Mouse (Mus musculus) activated CD4-positive, CD25-positive, alpha-beta regulatory T cell, adult 4 months (primary cell): ENCODE data around the gene Ndufaf2. TPM values are rescaled to one million over a fixed set of nuclear protein-coding genes. Genes with fewer than 3 reads are reported as not detected.

Source experiments
- ATAC-seq: one replicate; pipeline ENCODE4 v1.8.0; 2017
- polyA plus RNA-seq, 2 experiments: library from polyadenylated mRNA; unstranded; fragments of 100-300 nt; shearing (Covaris generic); gene quantifications; one replicate each; pipeline ENCODE4 v1.2.1; 2017

Gene Ndufaf2
- polyA plus RNA-seq, 2 experiments from 2014 or later = 36.9 to 39.8 TPM

GRCm38 (mm10) chr13:108025802-108026201, 132.6 kb downstream of the Ndufaf2 start:
- ATAC-seq = no peak

GRCm38 (mm10) chr13:108017349-108017748, 141.1 kb downstream of the Ndufaf2 start:
- ATAC-seq = no peak

GRCm38 (mm10) chr13:108015166-108015565, 143.3 kb downstream of the Ndufaf2 start:
- no peak for ATAC-seq

GRCm38 (mm10) chr13:108013839-108014238, 144.6 kb downstream of the Ndufaf2 start:
- no peak for ATAC-seq

GRCm38 (mm10) chr13:108013110-108013509, 145.3 kb downstream of the Ndufaf2 start:
- no peak for ATAC-seq

GRCm38 (mm10) chr13:108007861-108008260, 150.6 kb downstream of the Ndufaf2 start:
- no peak for ATAC-seq

- no peak for ATAC-seq
Observed at GRCm38 (mm10) chr13:107996301-107996700, 162.1 kb downstream of the Ndufaf2 start.

GRCm38 (mm10) chr13:107995211-107995610, 163.2 kb downstream of the Ndufaf2 start:
- ATAC-seq = no peak

GRCm38 (mm10) chr13:107992573-107992972, 165.8 kb downstream of the Ndufaf2 start:
- no peak for ATAC-seq

- no peak for ATAC-seq
Observed at GRCm38 (mm10) chr13:107984641-107985040, 173.8 kb downstream of the Ndufaf2 start.

GRCm38 (mm10) chr13:107984186-107984585, 174.2 kb downstream of the Ndufaf2 start:
- no peak for ATAC-seq

- no peak for ATAC-seq
Observed at GRCm38 (mm10) chr13:107983231-107983847, 175.1 kb downstream of the Ndufaf2 start.

- no peak for ATAC-seq
Observed at GRCm38 (mm10) chr13:107979461-107979860, 179.0 kb downstream of the Ndufaf2 start.

GRCm38 (mm10) chr13:107976886-107977656, 181.4 kb downstream of the Ndufaf2 start:
- no peak for ATAC-seq

GRCm38 (mm10) chr13:107972451-107972850, 186.0 kb downstream of the Ndufaf2 start:
- no peak for ATAC-seq

- no peak for ATAC-seq
Observed at GRCm38 (mm10) chr13:107971868-107972267, 186.6 kb downstream of the Ndufaf2 start.

- no peak for ATAC-seq
Observed at GRCm38 (mm10) chr13:107970422-107971142, 187.8 kb downstream of the Ndufaf2 start.

- no peak for ATAC-seq
Observed at GRCm38 (mm10) chr13:107969961-107970391, 188.4 kb downstream of the Ndufaf2 start.

GRCm38 (mm10) chr13:107964616-107965015, 193.8 kb downstream of the Ndufaf2 start:
- no peak for ATAC-seq

GRCm38 (mm10) chr13:107963471-107963870, 195.0 kb downstream of the Ndufaf2 start:
- ATAC-seq = no peak

GRCm38 (mm10) chr13:107962741-107963140, 195.7 kb downstream of the Ndufaf2 start:
- no peak for ATAC-seq

- no peak for ATAC-seq
Observed at GRCm38 (mm10) chr13:107961972-107962371, 196.5 kb downstream of the Ndufaf2 start.

- no peak for ATAC-seq
Observed at GRCm38 (mm10) chr13:107961501-107961900, 196.9 kb downstream of the Ndufaf2 start.
